Mouse (Mus musculus): Measurements from ENCODE around the gene Olfr824.
"Not testable (repeated sequence)": the region's sequence is repeated elsewhere in the genome, so short reads cannot be mapped to it uniquely, and the experiment has no call there.

The Olfr824 gene

GRCm38 (mm10) chr10:130129900-130130299 lies at the start of gene Olfr824:
Olfr824 (minus strand) TSS chr10:130130000.
- DNase-seq (ENCODE audit: low spot score in 2 of 2) = not testable (repeated sequence)

GRCm38 (mm10) chr10:130166666-130167065 lies 36.9 kb upstream of the Olfr824 start, which contains the start of gene Olfr825:
Olfr825 (minus strand) TSS chr10:130166766.
- no peak for DNase-seq (ENCODE audit: low spot score in 2 of 2)

GRCm38 (mm10) chr10:130165196-130165595 lies 35.4 kb upstream of the Olfr824 start:
- no peak for DNase-seq (ENCODE audit: low spot score in 2 of 2)

- DNase-seq (ENCODE audit: low spot score in 2 of 2) = no peak
Measured at GRCm38 (mm10) chr10:130144121-130144520, 14.3 kb upstream of the Olfr824 start.

- DNase-seq (ENCODE audit: low spot score in 2 of 2) = not testable (repeated sequence)
Measured at GRCm38 (mm10) chr10:130142481-130142880, 12.7 kb upstream of the Olfr824 start.

- DNase-seq (ENCODE audit: low spot score in 2 of 2) = no peak
Measured at GRCm38 (mm10) chr10:130134811-130135210, 5.0 kb upstream of the Olfr824 start.

GRCm38 (mm10) chr10:130116045-130116444 lies 13.8 kb downstream of the Olfr824 start:
- DNase-seq (ENCODE audit: low spot score in 2 of 2) = not testable (repeated sequence)

GRCm38 (mm10) chr10:130115283-130115682 lies 14.5 kb downstream of the Olfr824 start, which contains the start of gene Olfr823:
Olfr823 (minus strand) TSS chr10:130115383.
- DNase-seq (ENCODE audit: low spot score in 2 of 2) = not testable (repeated sequence)

GRCm38 (mm10) chr10:130096104-130096503 lies 33.7 kb downstream of the Olfr824 start:
- DNase-seq (ENCODE audit: low spot score in 2 of 2) = no peak

GRCm38 (mm10) chr10:130092838-130093440 lies 36.9 kb downstream of the Olfr824 start:
- peak in 1 of 2 experiments; percentile 64 for DNase-seq (ENCODE audit: low spot score in 2 of 2)
